Mouse (Mus musculus) left cerebral cortex, adult 8-10 months (tissue): ENCODE results near the gene Hsp90aa1. TPM values are rescaled to one million over a fixed set of nuclear protein-coding genes. Genes with fewer than 3 reads are reported as not detected.
"Not testable (repeated sequence)": the region's sequence is repeated elsewhere in the genome, so short reads cannot be mapped to it uniquely, and the experiment has no call there.

ENCODE experiments used
- DNase-seq, 2 experiments: peaks; one replicate each; pipeline ENCODE4 v3.0.0; 2022; ENCODE audit warnings: low spot score in 2 of 2
- total RNA-seq, 4 experiments: library from RNA; stranded (reverse); gene quantifications; 2 replicates each; pipeline ENCODE4 v1.2.4; 2022

Gene Hsp90aa1
- total RNA-seq = 1,000 to 10,000 TPM in 3 of 4 experiments, 100 to 1,000 TPM in 1; 977 to 1,063 (median 1,024) TPM

DNA sequence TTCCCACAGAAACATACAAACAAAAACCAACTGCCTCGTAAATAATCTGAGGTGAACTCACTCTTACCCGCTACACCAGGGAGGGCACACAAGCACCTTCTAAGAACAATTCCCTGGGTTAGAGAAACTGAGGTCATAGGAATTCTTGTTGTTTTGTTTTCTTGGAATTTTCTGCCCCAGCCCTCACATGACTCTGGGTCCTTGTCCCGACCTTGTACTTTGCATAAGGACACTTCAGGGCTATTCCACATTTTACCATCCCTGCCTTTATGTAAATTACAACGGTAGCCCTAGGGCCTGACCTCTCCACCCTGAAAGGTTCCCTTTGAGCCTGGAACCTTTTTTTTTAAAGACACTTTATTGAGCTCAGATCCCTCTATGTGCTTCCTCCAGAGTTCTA is at the start of gene Hsp90aa1:
TSS of gene Hsp90aa1 (minus strand) at position 173 of the 400 bp plus-strand sequence.
- no peak for DNase-seq

GRCm38 (mm10) chr12:110750770-110751439 is 48.4 kb upstream of the Hsp90aa1 start:
- DNase-seq = no peak

- peak in 1 of 2 experiments; percentile 20 for DNase-seq
Measured at GRCm38 (mm10) chr12:110738158-110738921, 35.8 kb upstream of the Hsp90aa1 start.

GRCm38 (mm10) chr12:110737170-110738157 is 34.9 kb upstream of the Hsp90aa1 start, which contains the start of gene Wdr20:
Gene Wdr20, plus strand, starts transcription at chr12:110737944.
- DNase-seq = peak; percentile 94 to 96

GRCm38 (mm10) chr12:110736641-110737040 is 34.1 kb upstream of the Hsp90aa1 start:
- no peak for DNase-seq

GRCm38 (mm10) chr12:110733254-110733653 is 30.7 kb upstream of the Hsp90aa1 start:
- DNase-seq = not testable (repeated sequence)

DNA sequence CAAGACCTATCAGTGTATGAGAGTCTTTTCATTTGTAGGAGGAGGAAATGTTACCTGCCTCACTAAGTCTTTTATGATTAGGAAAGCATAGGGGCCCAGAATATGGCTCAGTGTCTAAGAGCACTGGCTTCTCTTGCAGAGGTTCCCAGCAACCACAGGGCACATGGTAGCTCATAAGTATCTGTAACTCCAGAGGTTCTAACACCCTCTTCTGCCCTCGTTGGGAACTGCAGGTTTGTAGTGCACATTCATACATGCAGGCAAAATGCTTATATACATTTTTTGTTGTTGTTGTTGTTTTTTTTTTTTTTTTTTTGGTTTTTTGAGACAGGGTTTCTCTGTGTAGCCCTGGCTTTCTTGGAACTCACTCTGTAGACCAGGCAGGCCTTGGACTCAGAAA is 23.9 kb upstream of the Hsp90aa1 start:
- no peak for DNase-seq

GRCm38 (mm10) chr12:110725489-110725888 is 23.0 kb upstream of the Hsp90aa1 start:
- DNase-seq = no peak

GRCm38 (mm10) chr12:110725051-110725450 is 22.5 kb upstream of the Hsp90aa1 start:
- DNase-seq = no peak

DNA sequence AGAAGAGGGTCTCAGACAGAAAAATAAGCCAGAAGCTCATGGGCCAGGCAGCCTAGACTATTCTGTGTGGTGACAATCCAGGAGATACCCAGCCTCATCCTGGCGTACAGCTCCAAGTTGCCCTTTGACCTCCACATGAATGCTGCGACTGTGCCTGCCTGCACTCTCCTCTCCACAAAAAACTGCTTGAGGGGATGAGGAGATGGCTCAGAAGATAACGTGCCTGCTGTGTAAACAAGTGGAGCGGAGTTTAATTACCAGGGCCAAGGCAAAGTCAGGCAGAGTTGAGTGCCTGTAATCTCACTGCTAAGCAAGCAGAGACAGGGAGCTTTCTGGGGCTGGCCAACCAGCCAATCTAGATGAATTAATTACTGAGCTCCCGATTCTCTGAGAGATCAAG is 13.5 kb upstream of the Hsp90aa1 start:
- no peak for DNase-seq

GRCm38 (mm10) chr12:110714215-110714614 is 11.7 kb upstream of the Hsp90aa1 start:
- DNase-seq = no peak

DNA sequence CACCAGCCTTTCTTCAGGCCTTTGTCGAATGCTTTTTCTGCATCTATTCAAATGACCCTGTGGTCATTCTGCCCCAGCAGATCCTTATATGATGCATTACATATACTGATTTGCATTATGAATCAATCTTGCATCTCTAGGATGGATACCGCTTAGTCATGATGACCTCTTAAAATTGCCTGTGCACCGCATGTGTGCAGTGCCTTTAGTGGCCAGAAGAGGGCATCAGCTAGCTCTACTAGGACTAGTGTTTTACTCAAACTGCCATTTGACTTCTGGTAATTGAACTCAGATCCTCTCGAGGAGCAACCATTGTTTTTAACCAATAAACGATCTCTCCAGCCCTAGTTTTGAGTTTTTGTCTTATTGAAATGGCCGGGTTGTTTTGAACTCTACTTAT is 11.3 kb upstream of the Hsp90aa1 start:
- no peak for DNase-seq

DNA sequence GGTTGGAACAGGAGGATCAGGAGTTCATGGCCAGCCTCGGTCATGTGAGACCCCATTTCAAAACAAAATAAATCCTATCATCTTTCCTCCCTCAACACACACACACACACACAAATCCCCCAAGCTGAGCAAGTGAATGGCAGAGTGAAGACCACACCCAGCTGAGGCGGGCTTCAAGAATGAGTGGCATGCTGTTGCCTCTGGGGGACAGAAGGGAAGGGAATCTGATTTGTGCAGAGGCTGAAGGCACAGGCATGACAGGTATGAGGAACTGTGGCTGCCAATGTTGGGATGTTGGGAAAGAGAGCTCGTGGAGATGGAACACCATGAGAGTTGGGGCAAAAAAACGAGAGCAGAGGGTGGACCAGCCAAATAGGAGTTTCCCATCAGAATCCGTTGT is 8.7 kb upstream of the Hsp90aa1 start:
- DNase-seq = no peak

DNA sequence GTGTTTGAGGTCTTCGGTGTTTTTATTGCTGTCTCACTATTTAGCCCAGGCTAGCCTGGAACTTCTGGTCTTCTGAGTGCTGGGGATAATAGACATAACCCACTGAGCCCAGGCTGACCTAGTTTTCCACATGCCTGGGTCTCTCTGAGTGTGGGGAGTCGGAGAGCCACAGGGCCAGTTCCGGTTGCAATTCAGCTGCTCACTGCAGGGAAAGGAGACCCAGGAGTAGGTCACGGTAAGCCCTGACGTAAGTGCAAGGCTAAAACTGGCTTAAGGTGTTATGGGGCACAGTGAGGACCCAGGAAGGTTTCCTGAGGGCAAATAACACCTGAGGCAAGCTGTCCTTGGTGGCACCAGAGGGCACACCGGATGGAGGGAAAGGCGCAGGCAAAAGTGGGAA is 4.9 kb upstream of the Hsp90aa1 start:
- DNase-seq = no peak

GRCm38 (mm10) chr12:110706337-110707231 is 4.1 kb upstream of the Hsp90aa1 start:
- DNase-seq = no peak

- DNase-seq = not testable (repeated sequence)
Measured at GRCm38 (mm10) chr12:110705419-110705818, 2.9 kb upstream of the Hsp90aa1 start.

DNA sequence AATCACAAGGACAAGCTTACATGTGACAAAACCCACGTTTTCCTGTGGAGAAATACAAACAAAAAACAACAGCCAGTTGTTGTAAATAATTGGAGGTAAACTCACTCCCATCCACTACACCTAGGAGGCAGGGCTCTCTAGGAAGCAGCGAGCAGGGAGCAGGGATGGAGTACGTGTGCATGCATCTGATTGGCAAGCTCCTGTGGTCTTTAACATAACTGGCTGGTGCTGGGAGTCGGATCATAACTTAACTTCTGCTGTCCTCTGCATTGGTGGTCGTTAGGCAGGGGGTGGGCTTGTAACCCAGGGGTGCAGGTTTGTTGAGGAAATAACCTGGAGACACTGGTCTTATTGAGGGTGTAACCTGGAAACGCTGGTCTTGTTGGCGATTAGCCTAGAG is 1.2 kb upstream of the Hsp90aa1 start:
- no peak for DNase-seq

DNA sequence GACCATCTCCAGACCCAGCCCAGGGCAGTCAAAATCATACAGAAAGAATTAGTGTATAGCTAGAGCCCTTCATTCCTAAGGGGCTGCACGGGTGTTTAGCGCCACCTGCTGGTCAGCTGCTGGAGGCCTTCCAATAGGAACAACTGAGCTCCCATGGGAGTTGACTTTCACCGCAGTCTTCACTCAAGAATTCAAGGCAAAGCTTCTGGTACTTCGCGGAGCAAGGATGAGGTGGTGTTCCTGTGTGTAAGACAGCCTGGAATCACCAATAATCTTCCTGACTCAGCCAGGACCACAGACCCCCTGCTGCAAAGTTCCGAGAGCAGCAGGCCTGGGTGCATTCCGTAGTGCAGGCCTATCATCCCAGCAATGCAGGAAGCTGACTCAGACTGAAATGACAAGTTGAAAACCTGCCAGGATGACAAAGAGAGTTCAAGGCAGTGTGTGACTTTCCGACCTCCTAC is 512 bp upstream of the Hsp90aa1 start:
- peak; percentile 35 to 74 for DNase-seq

DNA sequence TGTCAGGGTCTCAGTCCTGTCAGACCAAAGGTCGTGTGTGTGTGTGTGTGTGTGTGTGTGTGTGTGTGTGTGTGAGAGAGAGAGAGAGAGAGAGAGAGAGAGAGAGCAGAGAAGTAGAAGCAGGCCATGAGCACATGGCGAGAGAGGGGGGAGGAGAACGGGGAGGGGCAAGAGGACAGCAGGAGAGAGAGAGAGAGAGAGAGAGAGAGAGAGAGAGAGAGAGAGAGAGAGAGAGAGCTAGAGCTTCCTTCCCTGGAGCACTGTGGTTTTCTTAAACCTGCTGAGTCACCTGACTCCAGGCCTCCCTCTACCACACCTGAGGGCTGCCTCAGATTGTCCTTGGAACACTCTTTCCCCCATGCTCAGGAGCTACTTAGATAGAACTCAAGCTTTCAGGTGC is 1.2 kb downstream of the Hsp90aa1 start:
- not testable (repeated sequence) for DNase-seq

- no peak for DNase-seq
Measured at GRCm38 (mm10) chr12:110700730-110701129, 1.8 kb downstream of the Hsp90aa1 start.
